Mouse (Mus musculus): ENCODE results near the gene Gm11009. TPM values are rescaled to one million over a fixed set of nuclear protein-coding genes. Genes with fewer than 3 reads are reported as not detected.
"Not testable (repeated sequence)": the region's sequence is repeated elsewhere in the genome, so short reads cannot be mapped to it uniquely, and the experiment has no call there.

Gene Gm11009
- not detected in 2 replicates for polyA plus RNA-seq (2015; fragmentation: Nextera tagmentation; extraction: Ambion mirVana)

GRCm38 (mm10) chr2:176319394-176319793, at the start of gene Gm11009:
Gene Gm11009, minus strand, starts transcription at chr2:176319494.
- ATAC-seq (replicated peaks); H3K36me3 ChIP-seq (replicated peaks); H3K4me3 ChIP-seq; H3K27me3 ChIP-seq (replicated peaks); H3K27ac ChIP-seq; H3K9me3 ChIP-seq; H3K4me2 ChIP-seq; H3K9ac ChIP-seq; H3K4me1 ChIP-seq: not testable (repeated sequence)
- no CpG with 5 or more reads among the region's 2 CpGs for WGBS

Other genes with a start within 250 kb of the Gm11009 start
- 0.60 and 0.89 TPM in 2 replicates for gene Gm2004, start 169.7 kb downstream of the Gm11009 start, polyA plus RNA-seq (2015; fragmentation: Nextera tagmentation; extraction: Ambion mirVana)
- gene 2210418O10Rik, start 92.9 kb downstream of the Gm11009 start, polyA plus RNA-seq (2015; fragmentation: Nextera tagmentation; extraction: Ambion mirVana) = 4.5 and 13.2 TPM in 2 replicates
- gene Gm14435, start 104.1 kb upstream of the Gm11009 start, polyA plus RNA-seq (2015; fragmentation: Nextera tagmentation; extraction: Ambion mirVana) = 8.1 and 10.1 TPM in 2 replicates
- 7.0 and 9.0 TPM in 2 replicates for gene Gm14434, start 167.3 kb upstream of the Gm11009 start, polyA plus RNA-seq (2015; fragmentation: Nextera tagmentation; extraction: Ambion mirVana)
- not detected in 2 replicates for gene Zfp967, start 201.6 kb upstream of the Gm11009 start, polyA plus RNA-seq (2015; fragmentation: Nextera tagmentation; extraction: Ambion mirVana)